Mouse (Mus musculus): ENCODE results near the gene Tceal7. TPM values are rescaled to one million over a fixed set of nuclear protein-coding genes. Genes with fewer than 3 reads are reported as not detected.
"Not testable (repeated sequence)": the region's sequence is repeated elsewhere in the genome, so short reads cannot be mapped to it uniquely, and the experiment has no call there.

The Tceal7 gene
- not detected for total RNA-seq (2021)
- long read RNA-seq, experiment 1: 0 reads
- long read RNA-seq, experiment 2: 0 reads

DNA sequence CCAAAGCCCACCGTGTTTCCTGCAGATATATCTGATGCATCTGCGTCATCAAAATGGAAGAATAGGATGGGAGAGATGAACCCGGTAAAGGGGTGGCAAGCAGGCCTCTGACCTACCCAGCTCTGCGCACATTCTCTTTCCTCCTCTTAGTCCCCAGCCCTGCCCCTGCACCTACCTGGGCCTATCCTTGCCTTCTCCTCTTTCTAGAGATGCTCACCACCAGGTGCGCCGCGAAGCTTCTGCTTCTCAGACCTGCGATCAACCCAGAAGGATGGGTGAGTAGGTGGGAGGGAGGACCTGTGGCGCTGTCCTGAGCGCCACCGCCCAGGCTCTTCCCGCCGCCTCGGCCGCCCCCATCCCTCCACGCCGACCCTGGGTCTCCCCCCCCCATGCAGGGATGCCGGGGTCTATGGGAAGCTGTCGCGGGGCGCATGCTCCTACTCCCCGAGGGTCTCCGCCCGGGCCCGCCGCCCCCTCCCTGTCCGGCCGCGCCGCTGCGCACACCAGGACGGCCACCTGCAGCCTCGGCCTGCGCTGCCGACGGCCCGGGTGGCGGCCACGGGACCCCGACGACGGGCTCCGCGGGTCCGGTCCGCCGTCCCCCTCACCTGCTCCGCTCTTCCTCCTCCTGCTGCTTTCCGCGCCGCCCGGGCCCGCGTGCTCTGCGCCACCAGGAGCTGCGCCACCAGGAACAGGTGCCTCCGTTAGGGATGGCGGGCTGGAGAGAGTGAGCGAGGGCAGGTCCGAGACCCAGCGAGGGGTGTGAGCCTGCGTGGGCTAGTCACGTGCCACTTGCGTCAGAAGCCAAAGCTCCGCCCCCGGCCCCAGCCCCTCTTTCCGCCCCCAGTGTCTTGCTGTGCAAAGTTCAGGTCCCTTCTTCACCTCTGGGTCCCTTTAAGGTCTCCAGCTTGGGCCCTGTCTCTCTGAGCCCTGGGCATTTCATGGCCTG lies at the start of gene Tceal7, which contains the start of gene Bex1:
Tceal7 (plus strand) TSS at position 51 of the 949 bp plus-strand sequence.
Bex1 (minus strand) TSS at position 785 of the 949 bp plus-strand sequence.
- DNase-seq (ENCODE audit: low spot score in 2 of 2): not testable (repeated sequence)

GRCm38 (mm10) chrX:136170625-136171024 lies 44.0 kb upstream of the Tceal7 start:
- DNase-seq (ENCODE audit: low spot score in 2 of 2): no peak

- DNase-seq (ENCODE audit: low spot score in 2 of 2): peak; percentile 13 to 24
Observed at GRCm38 (mm10) chrX:136171189-136172117, 43.1 kb upstream of the Tceal7 start.

- DNase-seq (ENCODE audit: low spot score in 2 of 2): peak; percentile 51 to 53
Observed at GRCm38 (mm10) chrX:136172118-136172551, 42.4 kb upstream of the Tceal7 start, which contains the start of gene Tceal8. Tceal8 (minus strand) TSS chrX:136172342.

DNA sequence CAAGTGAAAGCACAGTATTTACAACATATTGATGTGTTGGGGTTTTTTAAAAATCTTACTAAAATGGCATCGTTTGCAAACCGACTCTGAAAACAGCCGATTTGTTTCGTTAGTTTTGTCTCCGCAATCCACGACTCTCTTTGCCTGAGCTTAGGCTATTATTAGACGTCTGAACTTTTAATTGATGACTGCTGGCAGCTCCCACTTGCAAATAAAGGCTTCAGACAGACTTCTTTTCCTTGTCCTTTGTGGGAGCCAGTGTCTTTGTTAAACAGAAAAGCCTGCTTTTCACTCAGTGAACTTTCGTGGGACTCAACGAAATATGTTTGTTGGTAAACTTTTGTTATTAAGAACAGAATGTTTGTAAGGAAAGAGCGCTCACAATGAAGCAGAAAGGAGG lies 41.8 kb upstream of the Tceal7 start:
- no peak for DNase-seq (ENCODE audit: low spot score in 2 of 2)

DNA sequence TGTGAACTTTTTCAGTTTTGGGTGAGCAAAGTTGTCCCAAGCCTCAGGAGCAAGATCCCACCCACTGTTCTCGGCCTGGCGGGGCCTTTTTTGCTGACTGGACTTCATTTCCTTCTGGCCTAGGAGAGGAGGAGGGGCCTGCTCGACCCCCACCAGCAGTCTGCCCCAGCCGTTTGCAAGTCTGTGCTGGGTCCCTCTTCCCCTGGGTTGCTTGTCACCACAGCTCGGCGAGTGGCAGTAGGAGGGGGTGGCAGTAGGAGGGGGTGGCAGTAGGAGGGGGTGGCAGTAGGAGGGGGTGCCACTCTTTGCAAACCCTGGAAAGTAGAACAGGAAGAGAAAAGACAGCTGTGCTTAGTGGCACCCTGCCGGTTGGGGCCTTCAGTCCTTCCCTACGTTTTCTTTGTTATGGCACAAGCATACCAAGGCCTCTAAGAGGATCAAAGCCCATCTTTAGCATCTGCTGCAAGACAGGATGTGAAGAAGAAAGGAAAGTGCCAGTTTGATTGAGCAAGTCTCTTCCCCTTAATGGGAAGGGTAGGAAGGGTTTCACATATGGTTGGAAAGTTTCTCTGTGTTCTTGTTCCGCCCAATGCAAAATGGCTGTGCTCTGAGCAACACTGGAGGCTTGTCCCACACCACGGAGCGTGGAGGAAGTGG lies 33.6 kb upstream of the Tceal7 start:
- no peak for DNase-seq (ENCODE audit: low spot score in 2 of 2)

- DNase-seq (ENCODE audit: low spot score in 2 of 2): no peak
Observed at GRCm38 (mm10) chrX:136183107-136183506, 31.5 kb upstream of the Tceal7 start.

DNA sequence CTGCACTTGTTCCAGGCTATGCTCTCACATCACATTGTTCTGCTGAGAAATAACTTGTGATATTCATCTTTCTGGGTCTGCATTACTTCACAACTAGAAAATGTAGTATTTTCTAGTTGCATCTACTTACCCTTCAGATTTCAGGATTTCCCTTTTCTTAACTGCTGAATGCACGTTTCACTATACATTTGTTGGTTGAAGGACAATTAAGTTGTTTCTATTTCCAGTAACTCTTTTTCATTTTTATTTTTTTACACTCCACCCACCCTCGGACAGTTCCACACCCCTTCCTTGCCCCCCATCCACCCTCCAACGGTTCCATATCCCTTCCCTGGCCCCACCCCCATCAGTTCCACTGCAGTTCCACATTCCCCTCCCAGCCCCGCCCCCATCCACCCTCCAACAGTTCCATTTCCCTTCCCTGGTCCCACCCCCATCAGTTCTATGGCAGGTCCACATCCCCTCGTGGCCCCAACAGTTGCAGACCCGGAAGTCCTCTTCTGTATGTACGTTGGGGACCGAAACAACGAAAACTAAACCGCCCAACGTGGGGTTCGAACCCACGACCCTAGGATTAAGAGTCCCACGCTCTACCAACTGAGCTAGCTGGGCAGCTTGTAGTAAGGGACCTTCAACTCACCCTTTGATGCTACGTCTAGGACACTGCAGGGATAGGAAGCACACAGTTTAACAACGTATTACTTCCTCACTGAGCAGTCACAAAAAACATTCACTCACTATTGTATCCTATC lies 19.2 kb upstream of the Tceal7 start:
- no peak for DNase-seq (ENCODE audit: low spot score in 2 of 2)

DNA sequence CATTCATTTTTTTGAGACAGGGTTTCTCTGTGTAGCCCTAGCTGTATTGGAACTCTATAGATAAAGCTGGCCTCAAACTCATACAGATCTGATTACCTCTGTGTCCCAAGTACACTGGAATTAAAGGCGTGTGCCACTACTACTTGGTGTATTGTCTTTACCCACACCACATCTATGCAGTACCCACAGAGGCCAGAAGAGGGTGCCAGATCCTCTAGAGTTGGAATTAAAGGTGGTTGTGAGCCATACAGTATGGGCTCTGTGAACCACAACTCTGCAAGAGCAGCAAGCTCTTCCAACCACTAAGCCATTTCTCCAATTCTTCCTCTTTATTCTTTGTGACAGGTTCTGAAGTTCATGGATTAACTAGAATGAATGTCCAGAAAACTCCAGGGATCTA lies 17.7 kb upstream of the Tceal7 start:
- DNase-seq (ENCODE audit: low spot score in 2 of 2): peak; percentile 31

DNA sequence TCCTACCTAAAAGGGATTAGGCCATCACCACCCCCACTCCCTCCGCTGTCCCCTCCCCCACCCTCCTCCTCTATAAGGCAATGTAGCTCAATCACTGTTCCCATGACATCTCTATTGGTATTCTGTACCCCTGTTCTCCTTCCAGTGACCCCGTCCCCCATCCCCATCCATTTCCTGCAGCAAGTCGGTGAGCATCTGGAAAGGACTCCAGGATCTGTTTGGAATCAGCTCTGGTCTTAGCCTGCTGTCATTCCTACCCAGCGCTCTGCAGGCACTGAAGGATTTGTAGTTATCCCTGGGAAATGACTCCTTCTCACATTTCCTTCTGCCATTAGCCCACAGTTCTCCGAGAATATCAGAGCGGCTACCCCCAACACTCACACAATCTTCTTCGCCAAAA lies 11.3 kb upstream of the Tceal7 start:
- no peak for DNase-seq (ENCODE audit: low spot score in 2 of 2)

- no peak for DNase-seq (ENCODE audit: low spot score in 2 of 2)
Observed at GRCm38 (mm10) chrX:136203664-136204066, 10.9 kb upstream of the Tceal7 start, which contains the start of gene Tceal5. Tceal5 (minus strand) TSS chrX:136203876.

GRCm38 (mm10) chrX:136204406-136204805 lies 10.2 kb upstream of the Tceal7 start:
- DNase-seq (ENCODE audit: low spot score in 2 of 2): no peak

GRCm38 (mm10) chrX:136213396-136213795 lies 1.2 kb upstream of the Tceal7 start:
- no peak for DNase-seq (ENCODE audit: low spot score in 2 of 2)

- DNase-seq (ENCODE audit: low spot score in 2 of 2): no peak
Observed at GRCm38 (mm10) chrX:136216303-136216702, 1.7 kb downstream of the Tceal7 start.

DNA sequence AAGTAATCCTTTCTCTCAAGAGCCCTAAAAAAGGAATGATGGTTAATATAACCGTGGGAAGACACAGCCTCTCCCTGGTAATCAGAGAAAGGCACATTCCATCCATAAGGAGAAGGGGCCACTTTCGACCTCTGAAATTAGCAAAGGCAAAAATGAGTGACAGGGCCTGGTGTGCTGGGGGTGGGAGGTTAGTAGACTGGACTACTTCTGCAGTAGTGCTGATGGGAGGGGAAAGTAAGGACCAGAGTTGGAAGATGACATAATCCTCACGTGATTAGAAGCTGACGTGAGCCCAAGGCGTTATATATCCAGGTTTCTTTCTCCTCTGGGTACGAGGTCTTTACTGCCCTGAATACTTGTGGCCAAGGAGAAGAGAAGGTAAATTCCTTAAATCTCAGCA lies 9.1 kb downstream of the Tceal7 start:
- DNase-seq (ENCODE audit: low spot score in 2 of 2): no peak

DNA sequence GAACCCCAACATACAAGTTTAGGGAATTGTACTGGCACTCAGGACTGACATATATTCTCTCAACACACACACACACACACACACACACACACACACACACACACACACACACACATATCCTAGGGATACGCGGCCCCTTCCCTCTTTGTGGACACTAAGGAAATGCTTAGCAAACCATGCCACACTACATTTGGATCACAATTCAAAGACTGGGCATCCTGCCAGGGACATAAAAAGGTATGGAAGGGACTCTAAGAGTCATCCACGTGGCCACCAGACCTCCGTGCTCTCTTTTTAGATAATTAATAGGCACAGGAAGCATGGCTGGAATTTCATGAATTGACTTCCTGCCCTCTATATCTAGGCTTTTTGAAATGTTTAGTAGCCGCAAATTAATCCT lies 13.2 kb downstream of the Tceal7 start:
- DNase-seq (ENCODE audit: low spot score in 2 of 2): no peak

GRCm38 (mm10) chrX:136238118-136238517 lies 23.5 kb downstream of the Tceal7 start:
- DNase-seq (ENCODE audit: low spot score in 2 of 2): peak in 1 of 2 experiments; percentile 17

GRCm38 (mm10) chrX:136243181-136243580 lies 28.6 kb downstream of the Tceal7 start:
- no peak for DNase-seq (ENCODE audit: low spot score in 2 of 2)

- DNase-seq (ENCODE audit: low spot score in 2 of 2): peak; percentile 60 to 62
Observed at GRCm38 (mm10) chrX:136244574-136245229, 30.1 kb downstream of the Tceal7 start, which contains the start of gene Tceal9. Tceal9 (plus strand) TSS chrX:136245079.
